Mouse (Mus musculus) myocyte (in vitro differentiated cells): Measurements from ENCODE around the gene Gm609.

ENCODE experiments used
- CEBPB ChIP-seq: IDR thresholded peaks from 2 replicates; pipeline ENCODE4 v1.6.1; 2011; ENCODE audit warnings: mild to moderate bottlenecking, moderate library complexity; ENCODE audit not compliant: poor library complexity, insufficient read depth, severe bottlenecking
- MAX ChIP-seq: IDR thresholded peaks from one replicate; pipeline ENCODE4 v1.6.1; 2011; ENCODE audit warnings: low read depth, mild to moderate bottlenecking, control low read depth
- MYOD1 ChIP-seq, 3 experiments: IDR thresholded peaks; one replicate each; pipeline ENCODE4 v1.6.1; 2011; ENCODE audit warnings: control low read depth in 2 of 3, low read depth in 2 of 3, mild to moderate bottlenecking in 2 of 3, moderate library complexity in 1 of 3; ENCODE audit not compliant: insufficient read length in 2 of 3, control insufficient read depth in 1 of 3
- MYOG ChIP-seq, 3 experiments: IDR thresholded peaks; one replicate each; pipeline ENCODE4 v1.6.1; 2011; ENCODE audit warnings: control low read depth in 2 of 3, low read depth in 2 of 3, mild to moderate bottlenecking in 2 of 3; ENCODE audit not compliant: insufficient read length in 2 of 3, control insufficient read depth in 1 of 3, insufficient read depth in 1 of 3
- POLR2A ChIP-seq: IDR thresholded peaks from one replicate; pipeline ENCODE4 v1.6.1; 2011; ENCODE audit warnings: low read depth, mild to moderate bottlenecking, control low read depth, moderate library complexity; ENCODE audit not compliant: insufficient read length
- POLR2AphosphoS2 ChIP-seq: IDR thresholded peaks from one replicate; pipeline ENCODE4 v1.6.1; 2011; ENCODE audit warnings: low read depth, control low read depth; ENCODE audit not compliant: insufficient read length
- REST ChIP-seq: IDR thresholded peaks from one replicate; pipeline ENCODE4 v1.6.1; 2011; ENCODE audit warnings: mild to moderate bottlenecking, control low read depth, moderate library complexity; ENCODE audit not compliant: insufficient read depth, insufficient read length
- SRF ChIP-seq: IDR thresholded peaks from one replicate; pipeline ENCODE4 v1.6.1; 2011; ENCODE audit warnings: low read depth; ENCODE audit not compliant: control insufficient read depth, insufficient read length
- TCF12 ChIP-seq: IDR thresholded peaks from one replicate; pipeline ENCODE4 v1.6.1; 2011; ENCODE audit warnings: mild to moderate bottlenecking, control low read depth; ENCODE audit not compliant: poor library complexity, insufficient read depth, severe bottlenecking
- TCF3 ChIP-seq: IDR thresholded peaks from one replicate; pipeline ENCODE4 v1.6.1; 2011; ENCODE audit warnings: low read depth, control low read depth; ENCODE audit not compliant: insufficient read length
- USF1 ChIP-seq: IDR thresholded peaks from one replicate; pipeline ENCODE4 v1.6.1; 2011; ENCODE audit warnings: low read depth, mild to moderate bottlenecking, control low read depth, moderate library complexity

- peak; percentile 56 for TF ChIP-seq USF1
- no peak for TF ChIP-seq TCF12
- TF ChIP-seq MAX: no peak
- no peak for TF ChIP-seq POLR2A
- TF ChIP-seq MYOG (IDR thresholded peaks at IDR 0.05; ENCODE audit: control insufficient read depth in 1 of 3, insufficient read depth in 1 of 3, insufficient read length in 2 of 3, low read depth in 2 of 3): no peak
- no peak for TF ChIP-seq MYOD1 (IDR thresholded peaks at IDR 0.05; ENCODE audit: control insufficient read depth in 1 of 3, insufficient read length in 2 of 3, low read depth in 2 of 3)
- no peak for TF ChIP-seq TCF3
- no peak for TF ChIP-seq CEBPB
- no peak for TF ChIP-seq REST
- no peak for TF ChIP-seq POLR2AphosphoS2
- TF ChIP-seq SRF: no peak
Observed at GRCm38 (mm10) chr16:45374074-45374473, 118.7 kb downstream of the Gm609 start.
